Mouse (Mus musculus) brown adipose tissue, adult 24 weeks (tissue): ENCODE measurements around the gene Nup205. TPM values are rescaled to one million over a fixed set of nuclear protein-coding genes. Genes with fewer than 3 reads are reported as not detected.

Experiments used
- H3K27ac ChIP-seq: fragments of 200-500 bp; replicated peaks from 2 replicates; pipeline ENCODE4 v1.5.1; 2012; ENCODE audit warnings: low read depth, mild to moderate bottlenecking, low read length
- H3K4me1 ChIP-seq: fragments of 200-500 bp; 2 replicates; pipeline ENCODE4 v1.6.1; 2012; ENCODE audit warnings: low read length, mixed read lengths; ENCODE audit not compliant: control insufficient read depth, insufficient read depth, insufficient read length
- H3K4me3 ChIP-seq: fragments of 200-500 bp; 2 replicates; pipeline ENCODE4 v1.5.1; 2012; ENCODE audit warnings: low read depth, mild to moderate bottlenecking, low read length, moderate library complexity; ENCODE audit not compliant: insufficient read depth
- polyA plus RNA-seq: library from polyadenylated mRNA; stranded (reverse); fragments of >200 nt; gene quantifications from 2 replicates; pipeline ENCODE4 v1.2.4, GENCODE M21; 2012; ENCODE audit not compliant: missing spikeins, insufficient read depth, insufficient read length

The Nup205 gene
- polyA plus RNA-seq, 1 experiment, result 13.7 TPM

DNA sequence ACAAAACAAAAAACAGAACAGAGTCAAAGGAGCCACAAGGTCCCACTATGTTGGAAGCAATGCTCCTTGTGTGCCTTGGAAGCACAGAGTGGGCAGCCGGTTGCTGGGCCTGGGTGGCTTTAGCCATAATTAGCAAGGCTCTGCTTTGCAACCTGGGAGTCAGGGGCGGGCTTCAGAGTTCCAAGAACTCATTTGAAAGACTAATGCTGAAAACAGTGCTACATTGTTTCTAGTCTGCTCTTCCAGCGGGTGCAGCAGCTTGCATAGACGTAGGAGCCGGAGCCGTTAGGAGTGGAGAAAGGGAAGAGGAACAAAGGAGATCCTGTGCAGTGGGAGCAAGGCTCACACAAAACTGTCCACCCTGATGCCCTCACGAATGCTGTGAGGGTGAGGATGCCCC is 111.7 kb downstream of the Nup205 start:
- Histone ChIP-seq H3K4me3 (no peak overlapping the region), H3K27ac (no peak overlapping the region), H3K4me1 (no peaks in the 10 kb centered on the region; the same call in 1 of the 2 replicates)

DNA sequence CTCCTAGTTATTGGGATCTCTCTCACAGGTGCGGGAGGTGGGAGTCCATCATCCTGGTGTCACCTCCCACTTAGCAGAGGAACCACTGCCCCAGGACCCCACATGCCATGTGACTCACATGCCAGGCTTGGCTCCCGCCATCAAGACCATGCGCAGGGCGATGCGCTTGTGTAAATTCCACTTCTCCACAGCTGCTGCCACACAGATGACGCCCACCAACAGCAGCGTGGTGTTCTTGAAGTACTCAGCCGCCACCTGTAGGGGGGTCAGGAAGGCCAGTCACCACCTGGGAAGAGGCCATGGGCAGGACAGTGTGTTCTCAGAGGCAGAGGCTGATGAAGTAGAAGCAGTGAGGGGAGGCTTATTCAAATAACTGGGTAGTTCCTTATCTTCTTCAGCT is 112.5 kb downstream of the Nup205 start:
- no peak overlapping the region for H3K27ac ChIP-seq
- H3K4me3 ChIP-seq, result no peak overlapping the region
- H3K4me1 ChIP-seq, result no peaks in the 10 kb centered on the region; the same call in 1 of the 2 replicates

DNA sequence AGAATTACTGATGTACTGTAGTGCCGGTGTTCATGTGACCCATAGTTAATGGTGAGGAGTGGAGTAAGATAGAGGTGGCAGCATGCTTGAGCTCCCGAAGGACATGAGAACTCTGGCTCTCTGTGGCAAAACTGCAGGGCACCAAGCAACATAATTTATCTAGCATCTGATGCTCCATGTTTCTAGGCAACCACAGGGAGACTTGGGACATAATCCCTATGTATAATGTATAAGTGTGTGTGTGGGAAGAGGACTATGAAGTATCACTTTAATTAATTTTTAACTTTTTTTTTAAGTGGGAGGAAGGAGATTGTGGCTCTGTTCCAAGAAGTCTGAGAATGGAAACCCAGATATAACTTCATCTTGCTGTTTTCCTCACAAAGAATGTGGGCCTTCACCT is 117.7 kb downstream of the Nup205 start:
- H3K4me1 ChIP-seq, result no peaks in the 10 kb centered on the region
- no peak overlapping the region for H3K27ac ChIP-seq
- H3K4me3 ChIP-seq, result no peak overlapping the region

DNA sequence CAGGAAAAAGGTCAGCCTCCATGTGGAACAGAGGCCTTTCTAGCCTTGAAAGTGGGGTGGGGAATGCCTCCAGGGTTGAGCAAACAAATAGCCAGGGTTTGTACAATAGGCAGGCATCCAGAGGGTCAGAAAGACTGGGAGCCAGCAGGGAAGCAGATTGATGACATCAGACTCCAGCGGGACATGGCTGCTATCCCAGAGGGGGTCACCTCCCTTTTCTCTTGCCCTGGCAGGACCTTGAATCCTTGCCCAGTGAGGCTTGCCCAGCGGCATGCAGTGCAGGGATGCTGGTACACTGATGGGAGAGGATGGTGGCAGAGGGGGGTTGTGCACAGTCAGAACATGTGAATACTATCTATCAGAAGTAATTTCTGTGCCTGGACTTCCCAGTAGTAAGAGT is 119.8 kb downstream of the Nup205 start:
- Histone ChIP-seq H3K4me1 (no peaks in the 10 kb centered on the region), H3K27ac (no peak overlapping the region), H3K4me3 (no peak overlapping the region)

Other genes with a start within 250 kb of the Nup205 start
- not detected in 2 replicates for gene Slc23a4, start 189.0 kb upstream of the Nup205 start, polyA plus RNA-seq
- gene Cnot4, start 43.7 kb upstream of the Nup205 start, polyA plus RNA-seq, result 8.6 and 12.6 TPM in 2 replicates
- gene Slc13a4, start 130.7 kb downstream of the Nup205 start, polyA plus RNA-seq, result not detected in 2 replicates
- not detected in 2 replicates for gene Fam180a, start 148.7 kb downstream of the Nup205 start, polyA plus RNA-seq